Mouse (Mus musculus) MEL (cell line): ENCODE data around the gene Bricd5. TPM values are rescaled to one million over a fixed set of nuclear protein-coding genes. Genes with fewer than 3 reads are reported as not detected.

Experiments used
- DNase-seq: peaks from one replicate; pipeline ENCODE4 v3.0.0; 2011; ENCODE audit warnings: low read depth, low spot score
- H3K27ac ChIP-seq: 2 replicates; pipeline ENCODE4 v1.5.1; 2012; ENCODE audit warnings: low read depth, mild to moderate bottlenecking, control low read depth, low read length, moderate library complexity; ENCODE audit not compliant: control insufficient read depth
- H3K27me3 ChIP-seq, 2 experiments: fragments of 150-350 bp in 1 of 2; sonication (generic) in 1 of 2; 2 replicates each; pipeline ENCODE4 v1.6.1; 2012; ENCODE audit warnings: low read length in 2 of 2, mild to moderate bottlenecking in 2 of 2, improper control_type of control experiment in 1 of 2, moderate library complexity in 1 of 2; ENCODE audit not compliant: insufficient read depth in 2 of 2, control insufficient read depth in 1 of 2
- H3K36me3 ChIP-seq, 2 experiments: 2 replicates each; pipeline ENCODE4 v1.6.1; 2012 to 2014; ENCODE audit warnings: low read length in 2 of 2, improper control_type of control experiment in 1 of 2, inconsistent platforms in 1 of 2, mild to moderate bottlenecking in 1 of 2; ENCODE audit not compliant: insufficient read depth in 2 of 2, control insufficient read depth in 1 of 2
- H3K4me1 ChIP-seq, 2 experiments: fragments of 150-350 bp in 1 of 2; sonication (generic) in 1 of 2; 2 replicates each; pipeline ENCODE4 v1.6.1; 2012; ENCODE audit warnings: low read length in 2 of 2, improper control_type of control experiment in 1 of 2, mild to moderate bottlenecking in 1 of 2; ENCODE audit not compliant: insufficient read depth in 2 of 2, control insufficient read depth in 1 of 2
- H3K4me3 ChIP-seq, 2 experiments: fragments of 150-350 bp in 1 of 2; sonication (generic) in 1 of 2; 2 replicates each; pipeline ENCODE4 v1.5.1; 2012; ENCODE audit warnings: low read depth in 2 of 2, low read length in 2 of 2, mild to moderate bottlenecking in 2 of 2, moderate library complexity in 2 of 2, control low read depth in 1 of 2, improper control_type of control experiment in 1 of 2; ENCODE audit not compliant: control insufficient read depth in 1 of 2, insufficient read depth in 1 of 2
- H3K79me2 ChIP-seq: 2 replicates; pipeline ENCODE4 v1.6.1; 2012; ENCODE audit warnings: mild to moderate bottlenecking, low read length, moderate library complexity; ENCODE audit not compliant: control insufficient read depth, poor library complexity, insufficient read depth
- H3K9ac ChIP-seq: 2 replicates; pipeline ENCODE4 v1.6.1; 2012; ENCODE audit warnings: low read depth, mild to moderate bottlenecking, control low read depth, low read length, moderate library complexity; ENCODE audit not compliant: control insufficient read depth, poor library complexity, severe bottlenecking
- H3K9me3 ChIP-seq: fragments of 150-350 bp; sonication (generic); replicated peaks from 2 replicates; pipeline ENCODE4 v1.6.1; 2012; ENCODE audit warnings: mild to moderate bottlenecking, low read length, improper control_type of control experiment, moderate library complexity; ENCODE audit not compliant: insufficient read depth
- CHD1 ChIP-seq: IDR thresholded peaks from 2 replicates; pipeline ENCODE4 v1.6.1; 2012; ENCODE audit warnings: low read depth, mild to moderate bottlenecking, inconsistent platforms, low read length, improper control_type of control experiment
- EP300 ChIP-seq, 2 experiments: IDR thresholded peaks; 2 replicates each; pipeline ENCODE4 v1.6.1; 2011; ENCODE audit warnings: improper control_type of control experiment in 2 of 2, low read length in 2 of 2, low read depth in 1 of 2, mild to moderate bottlenecking in 1 of 2
- GATA1 ChIP-seq: IDR thresholded peaks from 2 replicates; pipeline ENCODE4 v1.6.1; 2011; ENCODE audit warnings: low read depth, low read length, improper control_type of control experiment
- HCFC1 ChIP-seq: IDR thresholded peaks from 2 replicates; pipeline ENCODE4 v1.6.1; 2012; ENCODE audit warnings: low read depth, mild to moderate bottlenecking, inconsistent platforms, low read length, improper control_type of control experiment, moderate library complexity
- MAFK ChIP-seq: IDR thresholded peaks from 2 replicates; pipeline ENCODE4 v1.6.1; 2011; ENCODE audit warnings: low read depth, mild to moderate bottlenecking, low read length, improper control_type of control experiment, borderline replicate concordance
- MEF2A ChIP-seq: IDR thresholded peaks from 2 replicates; pipeline ENCODE4 v1.6.1; 2014; ENCODE audit warnings: low read depth, mild to moderate bottlenecking, inconsistent platforms, low read length, improper control_type of control experiment; ENCODE audit not compliant: poor library complexity, insufficient replicate concordance, severe bottlenecking; ENCODE audit errors: extremely low read depth
- NELFE ChIP-seq: IDR thresholded peaks from 2 replicates; pipeline ENCODE4 v1.6.1; 2011; ENCODE audit warnings: low read depth, low read length, improper control_type of control experiment
- POLR2AphosphoS2 ChIP-seq: IDR thresholded peaks from 2 replicates; pipeline ENCODE4 v1.6.1; 2011; ENCODE audit warnings: low read length, improper control_type of control experiment
- POLR2AphosphoS5 ChIP-seq: IDR thresholded peaks from 2 replicates; pipeline ENCODE4 v1.6.1; 2012; ENCODE audit warnings: low read depth, borderline replicate concordance, mild to moderate bottlenecking, inconsistent platforms, low read length, moderate library complexity, mixed read lengths
- RCOR1 ChIP-seq: IDR thresholded peaks from 2 replicates; pipeline ENCODE4 v1.6.1; 2012; ENCODE audit warnings: low read depth, mild to moderate bottlenecking, inconsistent platforms, low read length, improper control_type of control experiment
- SIN3A ChIP-seq: IDR thresholded peaks from 2 replicates; pipeline ENCODE4 v1.6.1; 2012; ENCODE audit warnings: low read length, improper control_type of control experiment, inconsistent platforms
- TBP ChIP-seq: IDR thresholded peaks from 2 replicates; pipeline ENCODE4 v1.8.0; 2011; ENCODE audit warnings: low read depth, low read length, improper control_type of control experiment
- UBTF ChIP-seq: IDR thresholded peaks from 2 replicates; pipeline ENCODE4 v1.6.1; 2012; ENCODE audit warnings: low read depth, mild to moderate bottlenecking, inconsistent platforms, low read length, improper control_type of control experiment, moderate library complexity, borderline replicate concordance; ENCODE audit not compliant: insufficient read depth
- USF2 ChIP-seq, 2 experiments: IDR thresholded peaks; 2 replicates each; pipeline ENCODE4 v1.6.1; 2011 to 2012; ENCODE audit warnings: improper control_type of control experiment in 2 of 2, low read length in 2 of 2, borderline replicate concordance in 1 of 2, inconsistent platforms in 1 of 2, low read depth in 1 of 2, mild to moderate bottlenecking in 1 of 2; ENCODE audit not compliant: insufficient read depth in 1 of 2
- ZMIZ1 ChIP-seq: IDR thresholded peaks from 2 replicates; pipeline ENCODE4 v1.6.1; 2012; ENCODE audit warnings: low read depth, mild to moderate bottlenecking, inconsistent platforms, low read length, improper control_type of control experiment, moderate library complexity
- polyA plus RNA-seq, 2 experiments: library from polyadenylated mRNA; stranded (reverse) in 1 of 2; unstranded in 1 of 2; fragments of >175 nt in 1 of 2; fragments of >200 nt in 1 of 2; gene quantifications; 2 replicates each; pipeline versions ENCODE4 v1.2.1 to v1.2.4; 2012; ENCODE audit warnings: low replicate concordance in 2 of 2, low read depth in 1 of 2; ENCODE audit not compliant: insufficient read length in 2 of 2, insufficient read depth in 1 of 2, missing spikeins in 1 of 2
- total RNA-seq: library from RNA; depleted of rRNA; stranded (reverse); fragments of 300-350 nt; gene quantifications from 2 replicates; pipeline ENCODE4 v1.2.3, GENCODE M21; 2012; rRNA removed

The Bricd5 gene
- total and polyA plus RNA-seq, 3 experiments = 0.82 to 2.0 TPM; not detected in 1

- no peak overlapping the region for H3K9ac ChIP-seq
- no peak overlapping the region for H3K27ac ChIP-seq
- H3K4me3 ChIP-seq = no peak overlapping the region
- peaks cover 0 to 10% of the 10 kb centered on the region in 2 experiments; a peak in 3 of 4 replicates for H3K36me3 ChIP-seq
- no peak for DNase-seq
- no peaks in the 10 kb centered on the region for H3K27me3 ChIP-seq
- H3K9me3 ChIP-seq = no peaks in the 10 kb centered on the region
- peaks cover 58% of the 10 kb centered on the region for H3K79me2 ChIP-seq
- H3K4me1 ChIP-seq = peaks cover 0 to 6% of the 10 kb centered on the region in 2 experiments; a peak in 1 of 4 replicates
- TF ChIP-seq CHD1 (no peak), USF2 (IDR thresholded peaks at IDR 0.05; ENCODE audit: borderline replicate concordance in 1 of 2, insufficient read depth in 1 of 2, low read depth in 1 of 2, low read length in 2 of 2) (no peak), POLR2AphosphoS5 (no peak), TBP (no peak), NELFE (no peak), EP300 (IDR thresholded peaks at IDR 0.05; ENCODE audit: low read depth in 1 of 2, low read length in 2 of 2) (no peak), POLR2AphosphoS2 (no peak), SIN3A (no peak), ZMIZ1 (no peak), GATA1 (no peak), MEF2A (no peak), HCFC1 (no peak), UBTF (no peak), MAFK (no peak), RCOR1 (no peak)
Observed at GRCm38 (mm10) chr17:24524734-24525133, 51.0 kb downstream of the Bricd5 start.

Other genes with a start within 250 kb of the Bricd5 start
- gene Ccnf, start 222.4 kb upstream of the Bricd5 start, total RNA-seq = 34.5 and 38.0 TPM in 2 replicates
- 10 to 100 TPM in 1 of 2 experiments, not detected in 1; 73.9 TPM for gene Ccnf, start 222.4 kb upstream of the Bricd5 start, polyA plus RNA-seq
- gene Abca17, start 122.8 kb upstream of the Bricd5 start, total RNA-seq = 0.04 and 0.07 TPM in 2 replicates
- under 1 TPM in 1 of 2 experiments, not detected in 1; 0.03 TPM for gene Abca17, start 122.8 kb upstream of the Bricd5 start, polyA plus RNA-seq
- gene Abca3, start 121.9 kb upstream of the Bricd5 start, total RNA-seq = 27.3 and 32.4 TPM in 2 replicates
- 10 to 100 TPM; 36.6 to 37.1 TPM for gene Abca3, start 121.9 kb upstream of the Bricd5 start, polyA plus RNA-seq
- 156 and 167 TPM in 2 replicates for gene Rnps1, start 59.3 kb upstream of the Bricd5 start, total RNA-seq
- 100 to 1,000 TPM in 1 of 2 experiments, not detected in 1; 282 TPM for gene Rnps1, start 59.3 kb upstream of the Bricd5 start, polyA plus RNA-seq
- gene Eci1, start 47.2 kb upstream of the Bricd5 start, total RNA-seq = 54.4 and 65.6 TPM in 2 replicates
- 10 to 100 TPM in 1 of 2 experiments, not detected in 1; 48.6 TPM for gene Eci1, start 47.2 kb upstream of the Bricd5 start, polyA plus RNA-seq
- 0.49 and 0.62 TPM in 2 replicates for gene Dnase1l2, start 30.8 kb upstream of the Bricd5 start, total RNA-seq
- gene Dnase1l2, start 30.8 kb upstream of the Bricd5 start, polyA plus RNA-seq = 1 to 10 TPM in 1 of 2 experiments, not detected in 1; 1.8 TPM
- 24.3 and 26.0 TPM in 2 replicates for gene E4f1, start 3.6 kb upstream of the Bricd5 start, total RNA-seq
- 10 to 100 TPM in 1 of 2 experiments, not detected in 1; 37.1 TPM for gene E4f1, start 3.6 kb upstream of the Bricd5 start, polyA plus RNA-seq
- gene Pgp, start 3.5 kb upstream of the Bricd5 start, total RNA-seq = 16.6 and 19.3 TPM in 2 replicates
- gene Pgp, start 3.5 kb upstream of the Bricd5 start, polyA plus RNA-seq = 10 to 100 TPM in 1 of 2 experiments, not detected in 1; 55.0 TPM
- 28.5 and 35.4 TPM in 2 replicates for gene Mlst8, start 5.2 kb downstream of the Bricd5 start, total RNA-seq
- 10 to 100 TPM in 1 of 2 experiments, not detected in 1; 57.3 TPM for gene Mlst8, start 5.2 kb downstream of the Bricd5 start, polyA plus RNA-seq
- gene Caskin1, start 14.7 kb downstream of the Bricd5 start, total RNA-seq = 0.04 and 0.07 TPM in 2 replicates
- under 1 TPM in 1 of 2 experiments, not detected in 1; 0.38 TPM for gene Caskin1, start 14.7 kb downstream of the Bricd5 start, polyA plus RNA-seq
- gene Traf7, start 54.1 kb downstream of the Bricd5 start, total RNA-seq = 118 and 121 TPM in 2 replicates
- 100 to 1,000 TPM in 1 of 2 experiments, not detected in 1; 261 TPM for gene Traf7, start 54.1 kb downstream of the Bricd5 start, polyA plus RNA-seq
- gene Rab26, start 60.3 kb downstream of the Bricd5 start, total RNA-seq = 0.89 and 1.0 TPM in 2 replicates
- 1 to 10 TPM in 1 of 2 experiments, not detected in 1; 1.1 TPM for gene Rab26, start 60.3 kb downstream of the Bricd5 start, polyA plus RNA-seq
- gene Pkd1, start 76.0 kb downstream of the Bricd5 start, total RNA-seq = 10.3 and 10.6 TPM in 2 replicates
- gene Pkd1, start 76.0 kb downstream of the Bricd5 start, polyA plus RNA-seq = 10 to 100 TPM in 1 of 2 experiments, not detected in 1; 10.7 TPM
- gene Tsc2, start 158.7 kb downstream of the Bricd5 start, total RNA-seq = 44.0 and 48.8 TPM in 2 replicates
- gene Tsc2, start 158.7 kb downstream of the Bricd5 start, polyA plus RNA-seq = 10 to 100 TPM in 1 of 2 experiments, not detected in 1; 99.2 TPM
- 26.1 and 31.4 TPM in 2 replicates for gene Nthl1, start 158.8 kb downstream of the Bricd5 start, total RNA-seq
- gene Nthl1, start 158.8 kb downstream of the Bricd5 start, polyA plus RNA-seq = 100 to 1,000 TPM in 1 of 2 experiments, 10 to 100 TPM in 1; 32.0 to 262 TPM
- 0.75 and 0.96 TPM in 2 replicates for gene Slc9a3r2, start 176.4 kb downstream of the Bricd5 start, total RNA-seq
- 1 to 10 TPM in 1 of 2 experiments, not detected in 1; 3.5 TPM for gene Slc9a3r2, start 176.4 kb downstream of the Bricd5 start, polyA plus RNA-seq
- gene Npw, start 184.6 kb downstream of the Bricd5 start, total RNA-seq = not detected in 2 replicates
- gene Npw, start 184.6 kb downstream of the Bricd5 start, polyA plus RNA-seq = not detected
- gene Zfp598, start 195.8 kb downstream of the Bricd5 start, total RNA-seq = 21.9 and 22.2 TPM in 2 replicates
- gene Zfp598, start 195.8 kb downstream of the Bricd5 start, polyA plus RNA-seq = 10 to 100 TPM; 59.0 to 80.4 TPM
- 0.15 TPM in 1 of 2 replicates, not detected in the other for gene Syngr3, start 216.1 kb downstream of the Bricd5 start, total RNA-seq
- under 1 TPM in 1 of 2 experiments, not detected in 1; 0.68 TPM for gene Syngr3, start 216.1 kb downstream of the Bricd5 start, polyA plus RNA-seq
- gene Gfer, start 222.3 kb downstream of the Bricd5 start, total RNA-seq = 78.6 and 86.8 TPM in 2 replicates
- gene Gfer, start 222.3 kb downstream of the Bricd5 start, polyA plus RNA-seq = 10 to 100 TPM in 1 of 2 experiments, not detected in 1; 83.0 TPM
- 0.39 and 0.62 TPM in 2 replicates for gene Noxo1, start 222.3 kb downstream of the Bricd5 start, total RNA-seq
- 1 to 10 TPM in 1 of 2 experiments, not detected in 1; 2.4 TPM for gene Noxo1, start 222.3 kb downstream of the Bricd5 start, polyA plus RNA-seq
- 102 and 103 TPM in 2 replicates for gene Tbl3, start 233.8 kb downstream of the Bricd5 start, total RNA-seq
- 100 to 1,000 TPM in 1 of 2 experiments, not detected in 1; 111 TPM for gene Tbl3, start 233.8 kb downstream of the Bricd5 start, polyA plus RNA-seq
- 0.23 and 0.26 TPM in 2 replicates for gene Rnf151, start 244.2 kb downstream of the Bricd5 start, total RNA-seq
- under 1 TPM in 1 of 2 experiments, not detected in 1; 0.40 TPM for gene Rnf151, start 244.2 kb downstream of the Bricd5 start, polyA plus RNA-seq
- gene Rps2, start 244.2 kb downstream of the Bricd5 start, total RNA-seq = 3,755 and 4,516 TPM in 2 replicates
- 1,000 to 10,000 TPM in 1 of 2 experiments, not detected in 1; 1,852 TPM for gene Rps2, start 244.2 kb downstream of the Bricd5 start, polyA plus RNA-seq